Mouse (Mus musculus) embryonic fibroblast, embryonic 13.5 days (primary cell): ENCODE measurements around the gene Tmem43. TPM values are rescaled to one million over a fixed set of nuclear protein-coding genes. Genes with fewer than 3 reads are reported as not detected.

ENCODE experiments used
- H3K27ac ChIP-seq: 2 replicates; pipeline ENCODE4 v1.5.1; 2012; ENCODE audit warnings: low read length, control low read depth, inconsistent platforms; ENCODE audit not compliant: insufficient read depth
- H3K4me1 ChIP-seq: 2 replicates; pipeline ENCODE4 v1.6.1; 2011; ENCODE audit warnings: low read length; ENCODE audit not compliant: control insufficient read depth, insufficient read depth
- H3K4me3 ChIP-seq: 2 replicates; pipeline ENCODE4 v1.5.1; 2011; ENCODE audit warnings: mild to moderate bottlenecking, control low read depth, low read length; ENCODE audit not compliant: insufficient read depth
- CTCF ChIP-seq: IDR thresholded peaks from 2 replicates; pipeline ENCODE4 v1.5.1; 2011; ENCODE audit warnings: mild to moderate bottlenecking, control low read depth, low read length, moderate library complexity, borderline replicate concordance; ENCODE audit not compliant: insufficient read depth
- POLR2A ChIP-seq: IDR thresholded peaks from 2 replicates; pipeline ENCODE4 v1.6.1; 2011; ENCODE audit warnings: low read depth, mild to moderate bottlenecking, control low read depth, low read length, moderate library complexity
- polyA plus RNA-seq: library from polyadenylated mRNA; stranded (reverse); fragments of >200 nt; gene quantifications from 2 replicates; pipeline ENCODE4 v1.2.4, GENCODE M21; 2011; ENCODE audit warnings: low read depth; ENCODE audit not compliant: missing spikeins, insufficient read length

Tmem43 gene
- polyA plus RNA-seq, 1 experiment, result 99.4 TPM

GRCm38 (mm10) chr6:91514135-91514534 is 40.6 kb downstream of the Tmem43 start:
- Histone ChIP-seq H3K27ac (no peak overlapping the region), H3K4me1 (peaks cover 4% of the 10 kb centered on the region; the same call in 1 of the 2 replicates), H3K4me3 (no peak overlapping the region)
- no peak for TF ChIP-seq POLR2A
- TF ChIP-seq CTCF, result no peak

DNA sequence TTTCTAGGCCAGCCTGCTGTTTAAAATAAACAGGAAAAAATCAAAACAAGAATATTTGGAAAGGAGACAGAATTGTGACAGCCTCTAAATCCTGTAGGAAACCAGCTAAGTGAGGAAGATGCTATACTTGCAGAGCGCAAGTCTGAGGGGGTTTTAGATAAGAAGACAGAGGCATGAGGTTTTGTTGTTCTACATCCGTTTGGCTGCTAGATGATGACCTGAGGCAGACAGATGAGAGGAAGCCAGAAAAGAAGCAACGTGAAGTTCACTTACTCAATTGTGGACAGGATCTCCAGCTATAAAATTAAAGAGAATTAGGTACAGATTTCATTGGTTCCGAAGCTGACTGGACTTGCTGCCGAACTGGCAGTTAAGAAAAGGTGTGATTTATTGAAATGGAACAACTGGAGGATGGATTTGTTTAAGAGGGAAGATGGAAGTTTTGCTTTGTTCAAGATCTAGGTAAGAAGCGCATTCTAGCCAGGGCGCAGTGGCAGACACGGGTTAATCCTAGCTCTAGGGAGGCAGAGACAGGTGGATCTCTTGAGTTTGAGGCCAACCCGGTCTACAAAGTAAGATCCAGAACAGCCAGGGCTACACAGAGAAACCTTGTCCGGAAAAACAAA is 41.3 kb downstream of the Tmem43 start:
- Histone ChIP-seq H3K4me1 (peaks cover 4% of the 10 kb centered on the region; the same call in 1 of the 2 replicates), H3K27ac (no peak overlapping the region), H3K4me3 (peak overlapping the region; percentile 75)
- no peak for TF ChIP-seq CTCF
- no peak for TF ChIP-seq POLR2A

- Histone ChIP-seq H3K4me3 (peak within 1 kb of the TSS; percentile 87), H3K4me1 (peaks cover 4% of the 10 kb centered on the region; the same call in 1 of the 2 replicates), H3K27ac (no peak within 1 kb of the TSS)
- TF ChIP-seq CTCF (no peak), POLR2A (peak; percentile 71)
These were observed 42.3 kb downstream of the Tmem43 start, which contains the start of the genes Xpc and Lsm3 for GRCm38 (mm10) chr6:91515545-91516449. Xpc (minus strand) TSS chr6:91515888. Lsm3 (plus strand) TSS chr6:91515928.

DNA sequence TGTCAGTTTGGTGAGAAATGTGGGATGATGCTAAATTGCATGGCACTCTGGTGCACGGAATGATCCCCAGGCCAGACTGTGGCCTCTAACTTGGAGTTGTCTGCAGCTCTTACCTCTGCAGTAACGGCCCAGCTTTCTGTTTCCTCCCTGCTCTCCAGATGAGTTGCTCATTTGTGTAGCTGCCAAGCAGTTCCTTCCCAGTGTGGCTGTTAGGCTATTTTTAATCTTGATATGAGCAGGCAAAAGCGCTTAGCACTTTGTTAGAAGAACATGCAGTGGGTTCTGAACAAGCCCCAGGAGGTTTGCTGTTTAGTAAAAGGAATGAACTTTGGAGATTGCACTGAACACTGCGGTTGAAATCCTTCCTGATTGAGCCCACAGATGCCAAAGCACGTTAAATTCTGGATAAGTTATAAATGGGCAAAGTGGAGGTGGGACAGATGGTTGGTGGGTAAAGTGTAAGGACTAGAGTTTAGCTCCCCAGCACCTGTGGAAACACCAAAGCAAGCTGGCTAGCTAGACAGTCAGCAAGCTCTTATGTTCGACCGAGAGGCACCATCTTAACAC is 45.0 kb downstream of the Tmem43 start:
- no peak for TF ChIP-seq CTCF
- TF ChIP-seq POLR2A, result no peak
- Histone ChIP-seq H3K4me1 (peaks cover 4% of the 10 kb centered on the region; the same call in 1 of the 2 replicates), H3K27ac (no peak overlapping the region), H3K4me3 (no peak overlapping the region)

GRCm38 (mm10) chr6:91522816-91523215 is 49.3 kb downstream of the Tmem43 start:
- TF ChIP-seq POLR2A (no peak), CTCF (no peak)
- Histone ChIP-seq H3K27ac (no peak overlapping the region), H3K4me3 (no peak overlapping the region), H3K4me1 (no peaks in the 10 kb centered on the region)

DNA sequence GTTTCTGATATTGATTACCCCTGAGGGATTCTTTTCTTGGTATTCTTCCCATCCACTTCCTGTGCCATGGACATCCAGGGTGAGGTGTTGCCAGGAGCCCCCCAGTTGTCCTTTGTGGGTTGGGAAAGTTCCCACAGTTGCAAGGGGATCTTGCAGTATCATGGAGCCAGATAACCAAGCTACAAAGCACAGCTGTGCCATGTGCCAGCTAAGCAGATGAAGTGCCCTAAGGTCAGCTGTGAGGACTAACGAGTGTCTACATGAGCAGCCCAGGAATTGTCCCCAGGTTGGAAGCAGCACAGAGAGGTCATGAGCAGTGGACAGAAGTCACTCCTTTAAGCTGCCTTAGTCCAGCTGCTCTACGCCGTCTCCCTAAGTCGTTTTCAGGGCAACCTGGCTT is 52.0 kb downstream of the Tmem43 start:
- no peaks in the 10 kb centered on the region for H3K4me1 ChIP-seq
- TF ChIP-seq CTCF, result no peak
- TF ChIP-seq POLR2A, result no peak
- H3K4me3 ChIP-seq, result no peak overlapping the region

DNA sequence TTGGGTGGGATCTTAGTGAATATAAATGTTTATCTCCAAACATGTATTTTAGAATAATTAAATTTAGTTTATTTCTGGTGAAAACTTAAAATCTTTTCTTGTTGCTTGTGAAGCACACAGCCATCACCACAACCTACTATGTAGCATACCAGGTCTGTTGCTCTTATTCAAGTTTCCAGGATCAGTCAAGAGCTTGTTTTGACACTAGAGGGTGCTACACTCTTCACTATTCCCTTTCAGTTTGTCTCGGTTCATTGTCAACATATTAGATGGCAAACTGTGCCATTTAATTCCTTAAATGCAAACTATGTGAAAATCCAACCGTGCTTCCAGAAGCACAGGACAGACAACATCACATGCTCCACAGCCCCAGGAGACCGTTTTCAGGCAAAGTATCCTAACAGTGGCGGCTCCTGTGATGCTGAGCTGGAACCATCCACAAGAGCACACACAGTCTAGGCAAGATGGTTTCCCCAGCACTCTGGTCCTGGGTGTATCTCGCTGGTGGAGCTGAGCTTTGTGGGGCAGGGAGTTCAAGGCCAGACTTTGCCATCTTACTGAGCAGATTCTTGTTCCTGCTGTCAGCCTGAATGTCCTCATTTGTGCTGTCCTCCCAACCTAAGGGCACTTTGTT is 53.8 kb downstream of the Tmem43 start:
- TF ChIP-seq POLR2A (no peak), CTCF (no peak)
- Histone ChIP-seq H3K4me3 (no peak overlapping the region), H3K27ac (no peak overlapping the region), H3K4me1 (no peaks in the 10 kb centered on the region)

More for the DNA sequence above, 52.0 kb downstream of the Tmem43 start:
- no peak overlapping the region for H3K27ac ChIP-seq

DNA sequence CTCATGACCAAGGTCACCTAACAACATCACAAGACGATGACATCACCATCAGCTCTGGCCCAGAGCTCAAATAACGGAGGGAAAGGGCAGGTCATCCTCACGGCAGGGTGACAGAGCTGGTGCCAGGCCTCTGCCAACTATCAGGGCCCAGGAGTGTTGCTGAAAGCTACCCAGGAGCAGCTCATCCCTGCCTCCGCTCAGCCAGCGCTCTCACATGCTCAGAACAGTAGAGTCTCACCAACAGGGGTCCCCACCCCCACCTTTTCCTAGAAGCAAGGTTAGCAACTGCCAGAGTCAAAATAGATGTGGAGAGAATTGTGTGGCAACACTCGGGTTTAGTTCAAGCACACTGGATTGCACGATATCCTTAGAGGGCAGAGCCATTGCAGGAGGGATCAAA is 54.8 kb downstream of the Tmem43 start:
- H3K27ac ChIP-seq, result no peak overlapping the region
- TF ChIP-seq CTCF, result no peak
- no peak for TF ChIP-seq POLR2A
- no peak overlapping the region for H3K4me3 ChIP-seq
- H3K4me1 ChIP-seq, result no peaks in the 10 kb centered on the region

DNA sequence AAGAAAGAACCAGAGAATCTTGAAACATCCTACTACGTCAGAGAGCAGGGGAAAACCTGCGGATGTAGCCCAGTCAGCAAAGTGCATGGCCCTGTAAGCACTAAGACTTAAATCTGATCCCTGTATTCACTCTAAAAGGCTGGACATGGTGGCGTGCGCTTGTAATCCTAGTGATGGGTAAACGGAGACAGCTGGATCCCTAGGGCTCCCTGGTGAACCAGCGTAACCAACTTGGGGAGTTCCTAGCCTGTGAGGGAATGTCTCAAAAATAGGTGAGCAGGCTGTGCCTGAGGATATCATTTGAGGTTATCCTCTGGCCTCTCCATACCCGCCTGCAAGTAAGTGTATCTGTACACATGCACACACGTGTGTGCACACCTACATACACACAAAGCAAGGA is 57.2 kb downstream of the Tmem43 start:
- TF ChIP-seq POLR2A (no peak), CTCF (no peak)
- Histone ChIP-seq H3K27ac (no peak overlapping the region), H3K4me3 (no peak overlapping the region), H3K4me1 (no peaks in the 10 kb centered on the region)

- H3K4me1 ChIP-seq, result no peaks in the 10 kb centered on the region
- TF ChIP-seq CTCF (no peak), POLR2A (no peak)
These were observed 57.8 kb downstream of the Tmem43 start for GRCm38 (mm10) chr6:91531276-91531675.

More at GRCm38 (mm10) chr6:91531276-91531675, 57.8 kb downstream of the Tmem43 start:
- H3K4me3 ChIP-seq, result no peak overlapping the region
- H3K27ac ChIP-seq, result no peak overlapping the region
